Mouse (Mus musculus): ENCODE measurements around the gene Prl3c1.
"Not testable (repeated sequence)": the region's sequence is repeated elsewhere in the genome, so short reads cannot be mapped to it uniquely, and the experiment has no call there.

The Prl3c1 gene

GRCm38 (mm10) chr13:27196359-27196758 lies at the start of gene Prl3c1:
TSS of gene Prl3c1 (plus strand) at chr13:27196659.
- ChIA-PET POLR2A (no interaction called here), CTCF (no interaction called here)

- ChIA-PET POLR2A (no interaction called here), CTCF (no interaction called here)
These were observed 48.2 kb upstream of the Prl3c1 start for GRCm38 (mm10) chr13:27148264-27148663.

DNA sequence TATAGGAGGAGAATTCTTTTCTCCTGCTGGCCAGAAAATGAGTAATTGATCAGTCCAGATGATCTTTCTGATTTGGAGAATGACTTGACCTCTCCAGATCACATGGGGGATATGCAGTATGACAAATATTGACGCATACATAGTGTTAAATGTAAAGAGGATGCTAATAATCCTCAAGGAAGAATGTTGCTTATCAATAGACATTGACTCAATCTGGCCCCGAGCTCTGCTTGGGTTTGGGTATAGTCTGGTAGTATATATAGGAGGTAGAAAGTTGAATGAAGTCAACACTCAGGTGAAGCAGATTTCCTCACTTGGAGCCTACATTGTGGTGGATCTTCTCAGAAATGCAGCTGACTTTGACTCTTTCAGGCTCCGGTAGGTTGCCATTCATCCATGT lies 40.0 kb upstream of the Prl3c1 start, which contains the start of gene Prl3d3:
Gene Prl3d3, plus strand, starts transcription at position 301 of the 400 bp plus-strand sequence.
- POLR2A ChIA-PET, CTCF ChIA-PET: not testable (repeated sequence)

GRCm38 (mm10) chr13:27241547-27241946 lies 45.1 kb downstream of the Prl3c1 start, which contains the start of gene Prl3b1:
TSS of gene Prl3b1 (plus strand) at chr13:27241847.
- POLR2A ChIA-PET, result no interaction called here
- CTCF ChIA-PET, result no interaction called here
